Mouse (Mus musculus) inflammation-experienced regulatory T-cells, adult 16 weeks (primary cell): ENCODE data around the gene Fam204a. TPM values are rescaled to one million over a fixed set of nuclear protein-coding genes. Genes with fewer than 3 reads are reported as not detected.

Source experiments
- polyA plus RNA-seq: library from polyadenylated mRNA; unstranded; fragments of 100-300 nt; shearing (Covaris generic); gene quantifications from one replicate; pipeline ENCODE4 v1.2.1, GENCODE M21; 2017

Fam204a gene
- 34.5 TPM for polyA plus RNA-seq

DNA sequence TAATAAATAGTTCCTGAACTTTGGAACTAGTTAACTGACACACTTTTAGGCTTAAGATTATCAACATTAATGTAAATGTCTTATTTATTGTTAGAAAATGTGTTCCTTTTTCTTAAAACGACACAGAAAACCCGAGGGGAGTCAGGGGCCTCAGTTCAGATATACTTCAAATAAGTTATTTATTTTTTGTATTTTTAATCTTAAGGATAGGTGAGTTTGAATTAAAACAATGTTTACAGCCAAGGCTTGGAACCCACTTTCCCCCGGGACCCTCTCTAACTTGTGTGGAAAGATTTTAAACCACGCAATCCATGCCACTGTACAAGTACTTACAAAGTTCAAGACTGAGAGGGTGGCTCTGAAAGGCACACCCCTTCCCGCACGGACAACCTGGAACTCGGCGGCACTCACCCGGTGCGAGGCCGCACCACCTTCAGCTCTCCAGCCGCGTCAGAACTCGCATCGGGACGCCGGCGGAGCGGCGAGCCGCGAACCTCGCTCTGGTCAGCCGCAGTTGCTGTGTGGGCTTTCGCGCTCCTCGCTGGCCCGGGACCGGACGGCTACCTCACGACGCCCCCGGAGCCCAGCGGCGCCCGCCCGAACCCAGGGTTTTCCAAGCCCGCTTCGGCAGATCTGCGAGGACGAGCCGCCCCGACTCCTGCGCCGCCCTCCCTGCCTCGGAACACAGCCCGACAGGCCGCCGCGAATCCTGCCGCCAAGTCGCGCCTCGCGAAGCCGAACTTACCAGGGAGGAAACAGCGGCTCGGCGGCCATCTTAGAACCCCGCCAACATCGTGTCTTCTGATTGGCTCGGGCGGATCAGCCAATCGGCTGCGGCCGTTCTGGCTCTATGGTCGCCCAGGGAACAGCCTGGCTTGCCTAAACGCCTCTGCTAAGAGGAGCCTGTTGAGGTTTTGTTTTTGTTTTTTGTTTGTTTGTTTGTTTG is at the start of gene Fam204a:
TSS of gene Fam204a (minus strand) at position 803 of the 946 bp plus-strand sequence.

Other genes starting within 250 kb of the Fam204a start
- gene Prlhr, start 241.6 kb upstream of the Fam204a start, polyA plus RNA-seq, result not detected